Mouse (Mus musculus) lung, adult 2 months (tissue): ENCODE data around the gene Scgb3a1.

Experiments
- CTCF ChIP-seq: fragments of 200-500 bp; IDR thresholded peaks from 2 replicates; pipeline ENCODE4 v1.5.1; 2011; ENCODE audit warnings: mild to moderate bottlenecking, low read length, control low read depth; ENCODE audit not compliant: insufficient read depth
- POLR2A ChIP-seq: fragments of 200-500 bp; IDR thresholded peaks from 2 replicates; pipeline ENCODE4 v1.6.1; 2011; ENCODE audit warnings: low read depth, mild to moderate bottlenecking, control low read depth, low read length, borderline replicate concordance; ENCODE audit errors: extremely low read depth

DNA sequence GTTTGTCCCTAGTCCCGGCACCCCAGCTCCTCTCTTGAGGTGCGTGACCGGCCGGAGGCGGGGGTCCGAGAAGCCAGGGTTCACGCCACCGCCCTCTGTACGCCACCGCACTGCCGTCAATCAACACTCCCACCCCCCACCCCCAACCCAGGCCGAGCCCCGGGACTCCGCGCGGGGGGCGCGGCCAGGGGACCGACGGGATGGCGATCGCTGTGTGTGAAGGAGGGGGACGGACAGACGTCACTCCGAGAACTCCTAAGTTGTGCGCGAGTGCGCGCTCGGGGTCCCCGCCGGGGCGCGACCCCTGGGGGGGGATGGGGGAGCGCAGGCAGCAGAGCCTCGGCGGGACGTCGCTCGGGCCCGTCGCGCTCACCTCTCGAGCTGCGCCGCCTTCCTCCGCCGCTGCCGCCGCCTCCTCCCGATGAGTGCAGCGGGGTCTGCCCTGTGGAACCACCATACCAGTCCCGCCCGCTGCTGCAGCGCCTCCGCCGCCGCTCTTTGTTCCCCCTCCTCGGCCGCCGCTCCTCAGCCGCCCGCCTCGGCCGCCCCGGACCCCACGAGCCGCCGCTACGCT is 48.7 kb downstream of the Scgb3a1 start:
- TF ChIP-seq CTCF (no peak), POLR2A (no peak)
